Mouse (Mus musculus) T-cell, adult 2 months (primary cell): ENCODE measurements around the gene Wnk2.

Experiments
- DNase-seq: peaks from one replicate; pipeline ENCODE4 v3.0.0; 2022; ENCODE audit warnings: low spot score

Wnk2 gene

DNA sequence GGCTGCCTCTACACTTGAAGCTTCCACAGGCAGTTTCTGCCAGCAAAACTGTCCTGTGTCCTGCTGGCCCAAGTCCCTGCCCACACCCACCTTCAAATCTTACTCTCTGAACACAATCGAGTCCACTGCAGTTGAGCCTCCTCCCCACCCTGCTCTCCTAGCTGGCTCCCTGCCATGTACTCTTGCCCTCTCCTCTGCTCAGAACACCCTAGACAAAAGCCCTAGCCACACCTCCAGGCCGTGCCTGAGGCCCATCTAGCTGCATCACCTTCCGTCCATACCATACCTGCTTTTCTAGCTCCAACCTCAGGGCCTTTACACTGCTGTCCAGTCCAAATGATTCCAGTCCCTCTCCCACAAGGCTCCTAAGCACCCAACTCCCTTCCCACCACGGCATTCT, 7.2 kb downstream of the Wnk2 start:
- no peak for DNase-seq

- no peak for DNase-seq
These were observed 13.3 kb downstream of the Wnk2 start for GRCm38 (mm10) chr13:49134491-49134890.

- no peak for DNase-seq
These were observed 14.7 kb downstream of the Wnk2 start for GRCm38 (mm10) chr13:49133125-49133524.

- no peak for DNase-seq
These were observed 15.7 kb downstream of the Wnk2 start for GRCm38 (mm10) chr13:49131946-49132687.

- DNase-seq: no peak
These were observed 16.4 kb downstream of the Wnk2 start for GRCm38 (mm10) chr13:49131342-49131855.

- no peak for DNase-seq
These were observed 18.0 kb downstream of the Wnk2 start for GRCm38 (mm10) chr13:49129845-49130244.

DNA sequence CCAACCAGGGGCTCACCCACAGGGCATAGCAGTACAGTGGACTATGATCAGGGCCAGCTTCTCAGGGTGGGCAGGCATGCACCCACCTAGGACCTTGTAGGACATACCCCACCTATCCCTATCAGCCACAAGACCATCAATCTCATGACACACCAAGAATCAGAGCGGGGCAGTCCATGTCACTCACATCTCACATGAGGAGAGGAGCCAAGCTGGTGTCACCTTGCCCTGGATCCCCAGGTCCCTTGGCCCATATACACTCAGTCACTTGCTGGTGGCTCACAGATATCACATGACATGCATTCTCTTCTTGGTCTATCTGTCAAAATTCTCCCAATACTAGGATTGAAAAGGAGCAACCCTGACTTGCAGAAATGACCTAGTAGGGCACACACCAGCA, 18.7 kb downstream of the Wnk2 start:
- DNase-seq: no peak

GRCm38 (mm10) chr13:49127844-49128631, 19.8 kb downstream of the Wnk2 start:
- DNase-seq: no peak

DNA sequence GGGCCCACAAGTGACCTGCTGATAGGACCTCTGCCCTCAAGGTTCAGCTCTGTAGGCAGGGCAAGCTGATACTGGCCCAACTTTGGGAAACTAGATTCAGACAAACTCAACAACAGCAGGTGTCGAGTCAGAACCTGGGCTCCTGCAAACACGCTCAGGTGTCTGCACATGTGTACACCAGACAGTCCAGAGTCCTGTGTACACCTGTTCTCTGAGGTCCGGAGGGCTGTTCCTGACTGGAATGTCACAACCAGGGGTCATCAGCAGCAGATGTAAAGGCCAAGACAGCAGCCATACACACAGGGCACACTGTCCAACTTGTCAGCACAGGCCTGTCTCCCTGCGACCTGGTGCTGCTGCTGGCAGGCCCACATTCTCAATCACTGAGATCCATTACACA, 25.7 kb downstream of the Wnk2 start:
- no peak for DNase-seq

DNA sequence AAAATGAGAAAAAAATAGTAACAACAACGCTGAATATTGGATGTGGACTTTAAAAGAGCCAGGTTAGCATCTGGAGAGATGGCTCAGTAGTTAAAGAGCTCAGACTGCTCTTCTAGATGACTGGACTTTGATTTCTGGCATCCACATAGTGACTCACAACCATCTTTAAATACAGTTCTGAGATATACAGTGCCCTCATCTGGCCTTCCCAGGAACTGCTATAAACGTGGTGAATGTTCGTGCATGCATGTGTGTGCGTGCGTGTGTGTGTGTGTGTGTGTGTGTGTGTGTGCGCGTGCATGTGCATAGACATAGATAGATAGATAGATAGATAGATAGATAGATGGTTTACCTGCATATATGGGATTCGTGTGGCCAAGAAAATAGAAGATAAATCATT, 30.3 kb downstream of the Wnk2 start:
- no peak for DNase-seq

DNA sequence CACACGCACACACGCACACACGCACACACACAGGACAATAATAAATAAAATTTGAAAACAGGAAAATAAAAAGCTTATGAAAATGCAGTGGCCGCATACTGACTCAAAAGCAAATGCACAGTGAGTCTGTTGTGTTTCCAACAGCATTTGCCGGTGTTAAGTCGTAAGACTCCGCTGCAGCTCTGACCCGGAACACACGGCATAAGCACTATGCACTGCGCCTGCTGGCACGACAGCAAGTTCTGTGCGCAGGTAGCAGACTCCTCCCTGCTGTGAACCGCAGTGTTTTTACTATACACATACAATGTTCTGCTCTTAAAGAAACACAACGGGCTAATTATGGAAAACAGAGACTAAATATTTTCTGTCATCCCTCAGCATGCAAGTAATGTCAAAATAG, 32.9 kb downstream of the Wnk2 start:
- DNase-seq: no peak

- no peak for DNase-seq
These were observed 33.7 kb downstream of the Wnk2 start for GRCm38 (mm10) chr13:49114116-49114515.

GRCm38 (mm10) chr13:49113345-49113744, 34.5 kb downstream of the Wnk2 start:
- DNase-seq: no peak

DNA sequence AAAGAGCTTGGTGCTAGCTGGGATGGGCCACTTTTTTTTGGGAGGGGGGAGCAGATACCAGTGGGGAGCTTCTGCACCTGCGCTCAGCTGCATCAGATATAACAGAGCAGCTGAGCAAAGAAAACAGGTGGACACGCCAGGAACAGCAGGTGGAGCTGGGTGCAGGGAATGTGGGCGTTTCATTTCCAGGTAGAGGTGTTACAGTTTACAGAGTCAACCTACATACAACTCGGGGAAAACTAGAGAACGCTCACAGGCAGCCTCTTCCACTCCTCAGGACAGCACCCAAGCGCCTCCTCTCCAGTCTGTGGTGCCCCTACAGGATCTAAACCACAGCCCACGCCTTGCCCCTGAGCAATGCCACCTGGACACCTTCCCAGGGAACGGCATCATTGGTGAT, 35.2 kb downstream of the Wnk2 start:
- no peak for DNase-seq

GRCm38 (mm10) chr13:49109665-49110064, 38.1 kb downstream of the Wnk2 start:
- DNase-seq: no peak

GRCm38 (mm10) chr13:49108119-49108846, 39.5 kb downstream of the Wnk2 start:
- DNase-seq: no peak

DNA sequence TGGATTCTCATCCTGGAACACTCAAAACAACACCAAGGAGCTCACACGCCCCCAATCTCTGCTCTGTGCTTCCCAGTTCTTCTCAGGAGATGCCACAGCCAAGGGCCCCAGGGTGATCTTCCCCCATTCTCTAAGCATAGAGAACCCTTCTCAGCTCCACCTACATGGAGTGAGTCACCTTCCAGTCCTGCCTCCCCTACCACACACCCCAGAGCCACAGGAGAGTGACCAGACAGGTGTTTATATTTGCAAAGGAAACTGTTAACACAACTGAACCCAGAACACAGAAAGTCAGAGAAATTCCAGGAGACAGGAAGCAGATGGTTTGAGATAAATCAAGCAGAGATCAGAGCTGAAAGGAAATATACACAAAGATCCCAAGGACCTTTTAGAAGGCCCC, 43.9 kb downstream of the Wnk2 start:
- no peak for DNase-seq

DNA sequence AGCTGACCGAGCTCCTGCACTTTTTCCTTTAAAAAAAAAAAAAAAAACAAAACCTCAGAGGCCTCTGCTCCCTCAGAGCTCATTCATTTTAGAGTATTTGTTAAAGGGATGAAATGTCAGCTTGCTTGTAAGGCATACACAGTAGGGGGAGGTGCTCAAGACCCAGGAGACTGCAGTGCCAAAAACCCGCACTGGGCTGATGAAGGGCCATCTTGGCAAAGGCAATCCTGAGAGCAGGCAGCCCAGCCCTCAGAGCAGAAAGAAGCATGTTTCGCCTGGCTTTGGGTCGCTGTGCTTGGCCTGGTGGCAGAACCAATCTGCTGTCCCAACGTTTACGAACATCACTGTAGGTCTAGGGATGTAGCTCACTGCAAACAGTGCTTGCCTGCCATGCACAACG, 44.6 kb downstream of the Wnk2 start:
- no peak for DNase-seq

DNA sequence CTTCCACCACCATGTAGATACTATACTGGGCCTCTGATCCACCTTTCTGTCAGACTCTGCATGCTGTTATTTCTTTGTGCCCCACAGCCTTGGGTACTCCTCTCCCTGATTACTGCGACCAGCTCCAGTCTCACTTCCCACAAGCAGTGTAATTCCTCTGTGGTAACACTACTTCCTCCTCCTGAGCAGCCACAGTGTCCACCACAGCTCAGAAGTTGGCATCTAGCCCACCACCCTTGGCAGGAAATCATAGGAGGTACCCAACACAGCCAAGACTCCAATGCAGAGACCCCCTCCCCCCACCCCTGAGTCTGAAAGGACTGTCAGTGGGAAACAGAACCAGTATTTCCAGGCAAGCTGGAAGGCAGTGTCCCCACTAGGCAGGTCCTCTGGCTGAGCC, 47.4 kb downstream of the Wnk2 start:
- no peak for DNase-seq

DNA sequence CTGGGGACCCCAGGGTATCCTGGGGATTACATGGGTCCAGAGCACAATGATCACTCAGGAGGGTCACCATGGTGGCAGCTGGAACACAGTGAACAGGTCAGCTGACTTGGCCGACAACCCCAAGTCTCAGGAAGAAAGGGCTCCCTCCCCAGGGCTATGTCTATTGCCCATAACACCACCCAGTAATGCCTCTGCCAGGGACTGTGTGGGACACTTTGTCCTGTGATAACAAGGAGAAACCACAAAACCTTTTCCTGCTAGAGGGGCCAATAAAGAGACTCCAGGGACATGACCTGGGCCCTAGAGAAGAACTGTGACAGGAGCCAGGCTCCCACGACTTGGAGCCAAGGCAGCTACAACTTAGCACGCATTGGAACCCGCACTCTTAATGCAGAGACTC, 51.0 kb downstream of the Wnk2 start:
- no peak for DNase-seq

- DNase-seq: no peak
These were observed 53.1 kb downstream of the Wnk2 start for GRCm38 (mm10) chr13:49094667-49095066.

DNA sequence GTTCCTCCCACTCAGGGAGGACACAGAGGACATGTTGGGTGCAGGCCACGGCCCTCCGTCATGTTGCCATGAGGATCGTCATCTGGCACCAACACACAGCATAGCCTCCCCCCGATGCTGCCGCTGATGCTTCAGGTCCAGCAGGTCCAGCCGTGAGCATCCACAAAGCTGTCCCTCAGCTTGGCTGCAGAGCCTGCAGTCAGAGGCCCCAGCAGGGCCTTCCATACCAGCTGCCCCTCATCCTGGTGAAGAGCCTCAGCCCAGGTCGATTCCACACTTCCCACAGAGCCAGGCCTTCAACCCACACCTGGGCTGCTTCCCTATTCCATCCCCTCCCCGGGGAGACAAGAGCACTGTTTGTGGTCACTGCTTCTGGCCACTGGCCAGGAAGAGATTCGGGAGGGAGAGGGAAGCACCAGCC, 54.3 kb downstream of the Wnk2 start:
- no peak for DNase-seq

DNA sequence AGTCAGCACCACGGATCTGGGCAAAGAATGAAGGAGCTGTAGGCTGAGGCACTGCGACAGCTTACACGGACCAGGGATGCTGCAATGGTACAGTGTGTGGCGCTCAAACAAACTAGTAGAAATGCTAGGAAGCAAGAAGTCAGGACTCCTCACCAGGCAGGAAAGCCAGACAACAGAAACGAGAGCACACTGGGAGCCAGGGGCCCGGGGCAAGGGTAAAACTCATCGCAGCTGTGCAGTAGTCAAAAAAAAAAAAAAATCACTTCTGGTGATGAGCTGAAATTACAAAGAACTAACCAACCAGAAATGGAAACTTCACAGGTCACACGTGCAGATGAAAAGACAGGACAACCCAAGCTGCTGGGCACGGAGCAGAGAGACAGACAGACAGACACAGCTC, 55.2 kb downstream of the Wnk2 start:
- no peak for DNase-seq
